Mouse (Mus musculus) stomach, postnatal 0 days (tissue): ENCODE results near the gene Tbc1d13.

Experiments
- CTCF ChIP-seq: IDR thresholded peaks from 2 replicates; pipeline ENCODE4 v1.5.1; 2016; ENCODE audit warnings: antibody characterized with exemption, low read depth, mild to moderate bottlenecking, moderate library complexity
- EP300 ChIP-seq: optimal IDR thresholded peaks from 2 replicates; pipeline ENCODE3; 2016; ENCODE audit warnings: antibody characterized with exemption

DNA sequence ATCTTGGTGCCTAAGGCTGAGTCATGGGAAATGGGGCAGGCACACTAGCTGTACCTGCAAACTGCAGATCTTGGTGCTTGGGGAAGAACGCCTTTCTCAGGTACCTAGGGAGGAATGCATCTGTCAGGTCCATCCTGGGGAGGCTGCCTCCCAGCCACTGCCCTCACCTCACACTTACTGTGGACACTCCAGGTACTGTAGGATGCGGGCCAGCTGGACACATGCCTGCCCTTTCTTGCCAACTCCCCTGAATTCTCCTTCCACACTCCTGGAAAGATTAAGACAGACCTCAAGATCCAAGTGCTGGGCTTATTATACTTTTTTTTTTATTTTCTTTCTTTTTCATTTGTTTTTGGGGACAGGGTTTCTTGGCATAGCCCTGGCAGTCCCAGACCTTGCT lies 43.0 kb downstream of the Tbc1d13 start:
- TF ChIP-seq CTCF: no peak
- TF ChIP-seq EP300: no peak
